7 mouse cellular contexts compared by ENCODE assay signal in the genomic region with DNA sequence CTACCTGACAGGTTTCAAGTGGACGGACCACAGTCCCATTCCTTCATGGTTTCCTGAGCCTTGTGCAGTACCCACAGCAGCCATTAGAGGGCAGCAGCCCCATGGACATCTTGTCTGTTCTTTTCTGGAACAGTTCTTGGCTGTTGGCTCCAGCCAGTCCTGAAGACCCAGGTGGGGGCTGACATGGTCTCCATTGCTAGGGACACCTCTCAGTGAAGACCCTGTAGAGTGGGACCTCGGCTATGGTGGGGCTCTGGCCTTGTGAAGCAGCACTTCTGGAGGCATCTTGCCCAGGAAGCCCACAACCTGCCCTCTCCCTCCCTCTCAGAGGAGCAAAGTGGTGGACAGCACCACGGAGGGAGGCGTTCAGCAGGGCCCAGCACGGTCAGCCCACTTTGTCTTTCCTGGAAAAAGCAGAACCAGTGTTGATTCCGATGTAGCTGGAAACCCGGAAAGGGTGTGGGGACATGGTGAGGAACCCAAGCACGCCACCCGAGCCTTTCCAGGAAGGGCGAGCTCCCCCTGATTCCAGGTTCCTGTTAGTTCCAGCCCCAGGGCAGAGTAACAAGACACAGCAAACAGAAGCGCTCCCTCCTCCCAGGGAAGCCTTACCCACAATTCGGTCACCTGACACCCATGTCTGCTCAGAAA. TPM values are rescaled to one million over a fixed set of nuclear protein-coding genes. Genes with fewer than 3 reads are reported as not detected.
A peak's percentile ranks its signal among the peaks of the same experiment; 100 is the strongest.
DNase-seq lines count a peak whose midpoint lies in the region; ATAC-seq and TF ChIP-seq lines count a peak whose summit lies in the region.

No protein-coding gene starts in this region.

- 33% methylated on average over 12 of the region's 12 CpGs for WGBS in intestine, postnatal 0 days
- 40% methylated on average over 12 of the region's 12 CpGs for WGBS in midbrain, embryonic 11.5 days

- no peak overlapping the region for H3K9ac ChIP-seq in intestine, postnatal 0 days (ENCODE audit: low read depth, low read length)
- no peak overlapping the region; the same call in 1 of the 2 replicates for H3K9ac ChIP-seq in midbrain, embryonic 11.5 days (ENCODE audit: low read length)

- no peaks in the 10 kb centered on the region for H3K36me3 ChIP-seq in intestine, postnatal 0 days (ENCODE audit: control insufficient read depth, insufficient read depth)
- no peaks in the 10 kb centered on the region for H3K36me3 ChIP-seq in midbrain, embryonic 11.5 days (ENCODE audit: control insufficient read depth, insufficient read depth, low read length)

- no peaks in the 10 kb centered on the region for H3K9me3 ChIP-seq in intestine, postnatal 0 days (ENCODE audit: control insufficient read depth)
- H3K9me3 ChIP-seq in midbrain, embryonic 11.5 days (ENCODE audit: control insufficient read depth, low read length): no peaks in the 10 kb centered on the region

- peak overlapping the region; percentile 50; the same call in 1 of the 2 replicates for H3K27ac ChIP-seq in intestine, postnatal 0 days (ENCODE audit: low read depth, low read length)
- H3K27ac ChIP-seq in midbrain, embryonic 11.5 days (ENCODE audit: low read depth, low read length): no peak overlapping the region

- peak; percentile 99 for TF ChIP-seq CTCF in intestine, postnatal 0 days (IDR thresholded peaks at IDR 0.05; ENCODE audit: low read depth)

- intact Hi-C loops in left cerebral cortex, postnatal 4 days (cut with DNase I): loop anchor here (5.0 kb wide), 1 partner anchor 103 kb away; no protein-coding TSS in a partner anchor

- H3K4me2 ChIP-seq in intestine, postnatal 0 days (replicated peaks; ENCODE audit: low read depth): peak overlapping the region; percentile 7; the same call in 1 of the 2 replicates
- no peak overlapping the region for H3K4me2 ChIP-seq in midbrain, embryonic 11.5 days

- ATAC-seq in intestine, postnatal 0 days: peak; percentile 16; the same call in 1 of the 2 replicates
- peak; percentile 54 for ATAC-seq in midbrain, embryonic 11.5 days (ENCODE audit: low FRiP score)

- peak; percentile 91 to 95 for DNase-seq in adrenal gland, adult 18-20 months (ENCODE audit: low spot score in 2 of 2)
- peak; percentile 84 for DNase-seq in embryo, embryonic 11 days
- peak; percentile 74 to 86 for DNase-seq in gastrocnemius, postnatal 4 days (ENCODE audit: low spot score in 2 of 2)
- DNase-seq in left cerebral cortex, postnatal 4 days: peak; percentile 92
- peak; percentile 99 for DNase-seq in midbrain, embryonic 11.5 days (ENCODE audit: low spot score, missing footprints)
- DNase-seq in right cerebral cortex, postnatal 4 days: peak; percentile 97

- H3K4me1 ChIP-seq in intestine, postnatal 0 days (replicated peaks; ENCODE audit: control insufficient read depth, insufficient read depth, low read length): no peaks in the 10 kb centered on the region
- peaks cover 3% of the 10 kb centered on the region for H3K4me1 ChIP-seq in midbrain, embryonic 11.5 days (ENCODE audit: control insufficient read depth, insufficient read depth, low read length)

- no peak overlapping the region for H3K4me3 ChIP-seq in intestine, postnatal 0 days (ENCODE audit: low read depth, low read length)
- no peak overlapping the region for H3K4me3 ChIP-seq in midbrain, embryonic 11.5 days (ENCODE audit: low read depth, low read length)

- H3K27me3 ChIP-seq in intestine, postnatal 0 days (replicated peaks; ENCODE audit: control insufficient read depth, insufficient read depth, low read length): no peaks in the 10 kb centered on the region
- no peaks in the 10 kb centered on the region for H3K27me3 ChIP-seq in midbrain, embryonic 11.5 days (ENCODE audit: control insufficient read depth, insufficient read depth, low read length)

RNA-seq across cellular contexts. Expression of a gene that starts 12.0 kb away (rescaled TPM):
- total RNA-seq in adrenal gland, adult 18-20 months (2021): not detected
- not detected for total RNA-seq in gastrocnemius, postnatal 4 days (2021)
- polyA plus RNA-seq in intestine, postnatal 0 days (2015; fragmentation: Nextera tagmentation; extraction: Ambion mirVana): 15.8 and 18.1 TPM in 2 replicates
- total RNA-seq in left cerebral cortex, postnatal 4 days (2021): not detected
- not detected in 2 replicates for polyA plus RNA-seq in midbrain, embryonic 11.5 days (2014; fragmentation: Nextera tagmentation; extraction: Ambion mirVana)

RNA-seq across cellular contexts. Expression of a gene that starts 13.1 kb away (rescaled TPM):
- total RNA-seq in adrenal gland, adult 18-20 months (2021): 10 to 100 TPM; 11.0 to 23.9 TPM
- 10 to 100 TPM in 1 of 2 experiments, 1 to 10 TPM in 1; 8.8 to 10.2 TPM for total RNA-seq in gastrocnemius, postnatal 4 days (2021)
- 2.5 and 2.6 TPM in 2 replicates for polyA plus RNA-seq in intestine, postnatal 0 days (2015; fragmentation: Nextera tagmentation; extraction: Ambion mirVana)
- 1 to 10 TPM; 2.2 to 2.5 TPM for total RNA-seq in left cerebral cortex, postnatal 4 days (2021)
- 1.5 and 2.7 TPM in 2 replicates for polyA plus RNA-seq in midbrain, embryonic 11.5 days (2014; fragmentation: Nextera tagmentation; extraction: Ambion mirVana)

RNA-seq across cellular contexts. Expression of a gene that starts 13.2 kb away (rescaled TPM):
- total RNA-seq in adrenal gland, adult 18-20 months (2021): 100 to 1,000 TPM in 1 of 2 experiments, 10 to 100 TPM in 1; 75.7 to 130 TPM
- total RNA-seq in gastrocnemius, postnatal 4 days (2021): 10 to 100 TPM; 58.0 to 61.4 TPM
- polyA plus RNA-seq in intestine, postnatal 0 days (2015; fragmentation: Nextera tagmentation; extraction: Ambion mirVana): 181 and 184 TPM in 2 replicates
- 10 to 100 TPM; 87.8 to 89.3 TPM for total RNA-seq in left cerebral cortex, postnatal 4 days (2021)
- polyA plus RNA-seq in midbrain, embryonic 11.5 days (2014; fragmentation: Nextera tagmentation; extraction: Ambion mirVana): 124 and 133 TPM in 2 replicates

RNA-seq across cellular contexts. Expression of a gene that starts 39.0 kb away (rescaled TPM):
- 10 to 100 TPM in 1 of 2 experiments, 1 to 10 TPM in 1; 4.5 to 11.6 TPM for total RNA-seq in adrenal gland, adult 18-20 months (2021)
- total RNA-seq in gastrocnemius, postnatal 4 days (2021): 1 to 10 TPM; 5.4 to 6.9 TPM
- 33.4 and 33.8 TPM in 2 replicates for polyA plus RNA-seq in intestine, postnatal 0 days (2015; fragmentation: Nextera tagmentation; extraction: Ambion mirVana)
- total RNA-seq in left cerebral cortex, postnatal 4 days (2021): 100 to 1,000 TPM; 219 to 247 TPM
- polyA plus RNA-seq in midbrain, embryonic 11.5 days (2014; fragmentation: Nextera tagmentation; extraction: Ambion mirVana): 2.4 TPM in 2 replicates

RNA-seq across cellular contexts. Expression of a gene that starts 40.7 kb away (rescaled TPM):
- total RNA-seq in adrenal gland, adult 18-20 months (2021): under 1 TPM; 0.53 to 0.93 TPM
- under 1 TPM; 0.80 to 0.88 TPM for total RNA-seq in gastrocnemius, postnatal 4 days (2021)
- 0.76 and 1.4 TPM in 2 replicates for polyA plus RNA-seq in intestine, postnatal 0 days (2015; fragmentation: Nextera tagmentation; extraction: Ambion mirVana)
- total RNA-seq in left cerebral cortex, postnatal 4 days (2021): not detected
- polyA plus RNA-seq in midbrain, embryonic 11.5 days (2014; fragmentation: Nextera tagmentation; extraction: Ambion mirVana): 0.12 and 0.29 TPM in 2 replicates
